Mouse (Mus musculus): ENCODE measurements around the gene Srpk1. TPM values are rescaled to one million over a fixed set of nuclear protein-coding genes. Genes with fewer than 3 reads are reported as not detected.

The Srpk1 gene
- 37.1 and 41.9 TPM in 2 replicates for polyA plus RNA-seq (2015; fragmentation: Nextera tagmentation; extraction: Ambion mirVana)

- peak within 1 kb of the TSS; percentile 83 for H3K4me3 ChIP-seq (ENCODE audit: low read depth, low read length)
- ATAC-seq (peak; percentile 96), DNase-seq (ENCODE audit: low spot score) (peak; percentile 95)
- peaks cover 11% of the 10 kb centered on the region; the same call in 1 of the 2 replicates for H3K4me1 ChIP-seq (ENCODE audit: insufficient read depth, low read depth, low read length)
- H3K27ac ChIP-seq (ENCODE audit: low read length): peak within 1 kb of the TSS; percentile 68
- H3K4me2 ChIP-seq (replicated peaks; ENCODE audit: low read depth, low read length): peak within 1 kb of the TSS; percentile 72
- no peaks in the 10 kb centered on the region for H3K36me3 ChIP-seq (ENCODE audit: insufficient read depth, low read length)
- H3K9ac ChIP-seq (replicated peaks; ENCODE audit: low read depth): peak within 1 kb of the TSS; percentile 61
- no peaks in the 10 kb centered on the region for H3K27me3 ChIP-seq (replicated peaks; ENCODE audit: insufficient read depth, low read length)
- TF ChIP-seq CTCF (IDR thresholded peaks at IDR 0.05): no peak
- TF ChIP-seq EP300 (IDR thresholded peaks at IDR 0.05): no peak
- no peaks in the 10 kb centered on the region for H3K9me3 ChIP-seq (ENCODE audit: low read length)
- WGBS: under 1% methylated on average over 31 of the region's 53 CpGs
Observed at GRCm38 (mm10) chr17:28622300-28622759, at the start of gene Srpk1. Gene Srpk1, minus strand, starts transcription at chr17:28622709.

GRCm38 (mm10) chr17:28659564-28659963, 37.1 kb upstream of the Srpk1 start:
- no peaks in the 10 kb centered on the region for H3K36me3 ChIP-seq (ENCODE audit: insufficient read depth, low read length)

GRCm38 (mm10) chr17:28657936-28658335, 35.4 kb upstream of the Srpk1 start:
- Histone ChIP-seq H3K27ac (ENCODE audit: low read length) (no peak overlapping the region), H3K4me3 (ENCODE audit: low read depth, low read length) (no peak overlapping the region), H3K36me3 (ENCODE audit: insufficient read depth, low read length) (no peaks in the 10 kb centered on the region), H3K9me3 (ENCODE audit: low read length) (no peaks in the 10 kb centered on the region), H3K9ac (replicated peaks; ENCODE audit: low read depth) (no peak overlapping the region), H3K4me1 (ENCODE audit: insufficient read depth, low read depth, low read length) (no peaks in the 10 kb centered on the region), H3K27me3 (replicated peaks; ENCODE audit: insufficient read depth, low read length) (no peaks in the 10 kb centered on the region), H3K4me2 (replicated peaks; ENCODE audit: low read depth, low read length) (no peak overlapping the region)
- no peak for TF ChIP-seq CTCF (IDR thresholded peaks at IDR 0.05)
- no peak for TF ChIP-seq EP300 (IDR thresholded peaks at IDR 0.05)
- ATAC-seq: no peak
- 16% methylated on average over 4 of the region's 4 CpGs for WGBS
- DNase-seq (ENCODE audit: low spot score): no peak

More at GRCm38 (mm10) chr17:28659564-28659963, 37.1 kb upstream of the Srpk1 start:
- Histone ChIP-seq H3K4me3 (ENCODE audit: low read depth, low read length) (no peak overlapping the region), H3K9ac (replicated peaks; ENCODE audit: low read depth) (no peak overlapping the region), H3K4me2 (replicated peaks; ENCODE audit: low read depth, low read length) (no peak overlapping the region), H3K4me1 (ENCODE audit: insufficient read depth, low read depth, low read length) (no peaks in the 10 kb centered on the region), H3K27me3 (replicated peaks; ENCODE audit: insufficient read depth, low read length) (no peaks in the 10 kb centered on the region), H3K9me3 (ENCODE audit: low read length) (no peaks in the 10 kb centered on the region), H3K27ac (ENCODE audit: low read length) (no peak overlapping the region)
- ATAC-seq (no peak), DNase-seq (ENCODE audit: low spot score) (no peak)
- WGBS: 45% methylated on average over 6 of the region's 6 CpGs
- TF ChIP-seq CTCF (IDR thresholded peaks at IDR 0.05) (no peak), EP300 (IDR thresholded peaks at IDR 0.05) (no peak)

GRCm38 (mm10) chr17:28650268-28650667, 27.8 kb upstream of the Srpk1 start:
- Histone ChIP-seq H3K36me3 (ENCODE audit: insufficient read depth, low read length) (no peaks in the 10 kb centered on the region), H3K4me1 (ENCODE audit: insufficient read depth, low read depth, low read length) (no peaks in the 10 kb centered on the region), H3K9ac (replicated peaks; ENCODE audit: low read depth) (no peak overlapping the region), H3K9me3 (ENCODE audit: low read length) (no peaks in the 10 kb centered on the region), H3K4me3 (ENCODE audit: low read depth, low read length) (no peak overlapping the region), H3K27me3 (replicated peaks; ENCODE audit: insufficient read depth, low read length) (no peaks in the 10 kb centered on the region), H3K27ac (ENCODE audit: low read length) (no peak overlapping the region), H3K4me2 (replicated peaks; ENCODE audit: low read depth, low read length) (no peak overlapping the region)
- TF ChIP-seq EP300 (IDR thresholded peaks at IDR 0.05): no peak
- TF ChIP-seq CTCF (IDR thresholded peaks at IDR 0.05): no peak
- no peak for DNase-seq (ENCODE audit: low spot score)
- WGBS: 71% methylated on average over 3 of the region's 3 CpGs
- ATAC-seq: no peak

GRCm38 (mm10) chr17:28648607-28649370, 26.3 kb upstream of the Srpk1 start:
- ATAC-seq (no peak), DNase-seq (ENCODE audit: low spot score) (peak; percentile 65)
- no peak for TF ChIP-seq EP300 (IDR thresholded peaks at IDR 0.05)
- TF ChIP-seq CTCF (IDR thresholded peaks at IDR 0.05): peak; percentile 75
- Histone ChIP-seq H3K9me3 (ENCODE audit: low read length) (no peaks in the 10 kb centered on the region), H3K27me3 (replicated peaks; ENCODE audit: insufficient read depth, low read length) (no peaks in the 10 kb centered on the region), H3K9ac (replicated peaks; ENCODE audit: low read depth) (no peak overlapping the region), H3K27ac (ENCODE audit: low read length) (no peak overlapping the region), H3K4me2 (replicated peaks; ENCODE audit: low read depth, low read length) (no peak overlapping the region), H3K36me3 (ENCODE audit: insufficient read depth, low read length) (no peaks in the 10 kb centered on the region), H3K4me3 (ENCODE audit: low read depth, low read length) (no peak overlapping the region), H3K4me1 (ENCODE audit: insufficient read depth, low read depth, low read length) (no peaks in the 10 kb centered on the region)
- WGBS: 27% methylated on average over 6 of the region's 6 CpGs

GRCm38 (mm10) chr17:28646221-28646620, 23.7 kb upstream of the Srpk1 start:
- H3K9me3 ChIP-seq (ENCODE audit: low read length): no peaks in the 10 kb centered on the region
- H3K4me1 ChIP-seq (ENCODE audit: insufficient read depth, low read depth, low read length): no peaks in the 10 kb centered on the region
- H3K36me3 ChIP-seq (ENCODE audit: insufficient read depth, low read length): no peaks in the 10 kb centered on the region
- no peaks in the 10 kb centered on the region for H3K27me3 ChIP-seq (replicated peaks; ENCODE audit: insufficient read depth, low read length)
- no peak overlapping the region for H3K27ac ChIP-seq (ENCODE audit: low read length)
- H3K4me3 ChIP-seq (ENCODE audit: low read depth, low read length): no peak overlapping the region
- DNase-seq (ENCODE audit: low spot score) (no peak), ATAC-seq (no peak)
- TF ChIP-seq CTCF (IDR thresholded peaks at IDR 0.05): no peak
- TF ChIP-seq EP300 (IDR thresholded peaks at IDR 0.05): no peak
- 56% methylated on average over 3 of the region's 3 CpGs for WGBS
- H3K9ac ChIP-seq (replicated peaks; ENCODE audit: low read depth): no peak overlapping the region
- H3K4me2 ChIP-seq (replicated peaks; ENCODE audit: low read depth, low read length): no peak overlapping the region
